Mouse (Mus musculus) intestine, embryonic 16.5 days (tissue): ENCODE measurements around the gene Papln. TPM values are rescaled to one million over a fixed set of nuclear protein-coding genes. Genes with fewer than 3 reads are reported as not detected.

ENCODE experiments used
- ATAC-seq: fragments of 200-750 bp; cut with Nextera tagmentation; 2 replicates; pipeline ENCODE4 v1.8.0; 2017; ENCODE audit warnings: moderate TSS enrichment, moderate library complexity
- H3K27ac ChIP-seq: fragments of 300-500 bp; sonication (generic); 2 replicates; pipeline ENCODE4 v1.5.1; 2014; ENCODE audit warnings: mild to moderate bottlenecking, low read length
- H3K27me3 ChIP-seq: fragments of 300-500 bp; sonication (generic); replicated peaks from 2 replicates; pipeline ENCODE4 v1.6.1; 2014; ENCODE audit warnings: low read length, control low read depth, mixed read lengths; ENCODE audit not compliant: control insufficient read depth, insufficient read depth
- H3K36me3 ChIP-seq: fragments of 300-500 bp; sonication (generic); 2 replicates; pipeline ENCODE4 v1.6.1; 2014; ENCODE audit warnings: low read length, control low read depth; ENCODE audit not compliant: control insufficient read depth, insufficient read depth
- H3K4me1 ChIP-seq: fragments of 300-500 bp; sonication (generic); 2 replicates; pipeline ENCODE4 v1.6.1; 2014; ENCODE audit warnings: low read length, control low read depth, mixed read lengths; ENCODE audit not compliant: control insufficient read depth, insufficient read depth
- H3K4me2 ChIP-seq: fragments of 300-500 bp; sonication (generic); 2 replicates; pipeline ENCODE4 v1.6.1; 2014; ENCODE audit warnings: low read depth, low read length, control low read depth
- H3K4me3 ChIP-seq: fragments of 300-500 bp; sonication (generic); 2 replicates; pipeline ENCODE4 v1.5.1; 2014; ENCODE audit warnings: mild to moderate bottlenecking, low read length
- H3K9ac ChIP-seq: fragments of 300-500 bp; sonication (generic); 2 replicates; pipeline ENCODE4 v1.6.1; 2014; ENCODE audit warnings: low read depth, low read length
- H3K9me3 ChIP-seq: fragments of 300-500 bp; sonication (generic); 2 replicates; pipeline ENCODE4 v1.6.1; 2016; ENCODE audit warnings: low read length, control low read depth; ENCODE audit not compliant: control insufficient read depth
- WGBS: fragments of 180-500 bp; shearing (Covaris S2); extraction: QIAGEN DNeasy Blood & Tissue Kit; methylation state at CpG from one replicate; pipeline ENCODE4 v1.1.7; 2014; 5-methylcytosine and 5-hydroxymethylcytosine counted together
- polyA plus RNA-seq: library from polyadenylated mRNA; unstranded; fragments of >200 nt; fragmentation: Nextera tagmentation; extraction: Ambion mirVana; gene quantifications from 2 replicates; pipeline ENCODE4 v1.2.1, GENCODE M21; 2015

Gene Papln
- polyA plus RNA-seq, 1 experiment from 2014 or later: 5.2 TPM

- Histone ChIP-seq H3K4me3 (no peak overlapping the region), H3K4me1 (no peaks in the 10 kb centered on the region), H3K4me2 (no peak overlapping the region), H3K27ac (no peak overlapping the region), H3K27me3 (no peaks in the 10 kb centered on the region), H3K36me3 (peaks cover 9% of the 10 kb centered on the region; the same call in 1 of the 2 replicates), H3K9ac (no peak overlapping the region), H3K9me3 (no peaks in the 10 kb centered on the region)
- ATAC-seq: no peak
- WGBS: 65% methylated on average over 2 of the region's 2 CpGs
Measured at GRCm38 (mm10) chr12:83795051-83795450, 31.6 kb downstream of the Papln start.

- Histone ChIP-seq H3K4me3 (no peak overlapping the region), H3K4me1 (no peaks in the 10 kb centered on the region), H3K4me2 (no peak overlapping the region), H3K9me3 (no peaks in the 10 kb centered on the region), H3K9ac (no peak overlapping the region), H3K27ac (no peak overlapping the region), H3K27me3 (no peaks in the 10 kb centered on the region), H3K36me3 (peaks cover 9% of the 10 kb centered on the region; the same call in 1 of the 2 replicates)
- ATAC-seq: no peak
- 89% methylated on average over 7 of the region's 7 CpGs for WGBS
Measured at GRCm38 (mm10) chr12:83795586-83795985, 32.2 kb downstream of the Papln start.

- 95% methylated on average over 5 of the region's 5 CpGs for WGBS
- Histone ChIP-seq H3K9me3 (no peaks in the 10 kb centered on the region), H3K4me1 (no peaks in the 10 kb centered on the region), H3K27ac (no peak overlapping the region), H3K4me3 (no peak overlapping the region), H3K36me3 (peaks cover 4% of the 10 kb centered on the region; the same call in 1 of the 2 replicates), H3K4me2 (no peak overlapping the region), H3K9ac (no peak overlapping the region), H3K27me3 (no peaks in the 10 kb centered on the region)
- ATAC-seq: no peak
Measured at GRCm38 (mm10) chr12:83798313-83798712, 34.9 kb downstream of the Papln start.

GRCm38 (mm10) chr12:83800943-83801342, 37.5 kb downstream of the Papln start:
- H3K4me2 ChIP-seq: no peak overlapping the region
- no peaks in the 10 kb centered on the region for H3K27me3 ChIP-seq
- no peak overlapping the region for H3K4me3 ChIP-seq
- WGBS: 61% methylated on average over 9 of the region's 9 CpGs
- H3K9ac ChIP-seq: no peak overlapping the region
- ATAC-seq: no peak
- no peaks in the 10 kb centered on the region for H3K9me3 ChIP-seq
- peaks cover 15% of the 10 kb centered on the region for H3K36me3 ChIP-seq
- no peaks in the 10 kb centered on the region for H3K4me1 ChIP-seq
- no peak overlapping the region for H3K27ac ChIP-seq

- WGBS: 95% methylated on average over 7 of the region's 7 CpGs
- Histone ChIP-seq H3K27ac (no peak overlapping the region), H3K9me3 (no peaks in the 10 kb centered on the region), H3K4me1 (no peaks in the 10 kb centered on the region), H3K9ac (no peak overlapping the region), H3K36me3 (peaks cover 34% of the 10 kb centered on the region), H3K27me3 (no peaks in the 10 kb centered on the region), H3K4me3 (no peak overlapping the region), H3K4me2 (no peak overlapping the region)
- no peak for ATAC-seq
Measured at GRCm38 (mm10) chr12:83803641-83804040, 40.2 kb downstream of the Papln start.

- Histone ChIP-seq H3K4me2 (no peak overlapping the region), H3K9ac (no peak overlapping the region), H3K36me3 (peaks cover 11% of the 10 kb centered on the region), H3K27ac (no peak overlapping the region), H3K4me1 (no peaks in the 10 kb centered on the region), H3K27me3 (no peaks in the 10 kb centered on the region), H3K9me3 (no peaks in the 10 kb centered on the region), H3K4me3 (no peak overlapping the region)
- 95% methylated on average over 3 of the region's 3 CpGs for WGBS
- no peak for ATAC-seq
Measured at GRCm38 (mm10) chr12:83811901-83812300, 48.5 kb downstream of the Papln start.

- Histone ChIP-seq H3K4me3 (no peak overlapping the region), H3K36me3 (no peaks in the 10 kb centered on the region), H3K9ac (no peak overlapping the region), H3K27ac (no peak overlapping the region), H3K4me2 (no peak overlapping the region), H3K4me1 (no peaks in the 10 kb centered on the region), H3K27me3 (no peaks in the 10 kb centered on the region), H3K9me3 (no peaks in the 10 kb centered on the region)
- WGBS: 83% methylated on average over 1 of the region's 1 CpGs
- ATAC-seq: no peak
Measured at GRCm38 (mm10) chr12:83816616-83817015, 53.2 kb downstream of the Papln start.

- H3K4me3 ChIP-seq: no peak overlapping the region
- H3K4me2 ChIP-seq: no peak overlapping the region
- H3K9me3 ChIP-seq: no peaks in the 10 kb centered on the region
- H3K36me3 ChIP-seq: peaks cover 7% of the 10 kb centered on the region
- no peak for ATAC-seq
- H3K9ac ChIP-seq: no peak overlapping the region
- H3K4me1 ChIP-seq: no peaks in the 10 kb centered on the region
- WGBS: 83% methylated on average over 3 of the region's 3 CpGs
- no peak overlapping the region for H3K27ac ChIP-seq
- no peaks in the 10 kb centered on the region for H3K27me3 ChIP-seq
Measured at GRCm38 (mm10) chr12:83830424-83830823, 67.0 kb downstream of the Papln start.

- 97% methylated on average over 3 of the region's 3 CpGs for WGBS
- Histone ChIP-seq H3K36me3 (peaks cover 7% of the 10 kb centered on the region), H3K9ac (no peak overlapping the region), H3K4me2 (no peak overlapping the region), H3K4me3 (no peak overlapping the region), H3K27me3 (no peaks in the 10 kb centered on the region), H3K4me1 (no peaks in the 10 kb centered on the region), H3K9me3 (no peaks in the 10 kb centered on the region), H3K27ac (no peak overlapping the region)
- ATAC-seq: no peak
Measured at GRCm38 (mm10) chr12:83833979-83834378, 70.5 kb downstream of the Papln start.
